Mouse (Mus musculus): ENCODE measurements at regions not wholly inside any gene's neighbourhood (a gene's known extent, or its start where the extent isn't known, plus 50 kb on each side); places are given as distances from the start of the nearest gene placed in this dataset.

GRCm38 (mm10) chr1:185628401-185628800 is 173.8 kb downstream of the Slc30a10 start:
- no peak overlapping the region for H3K4me2 ChIP-seq

GRCm38 (mm10) chr1:185629976-185630375 is 175.3 kb downstream of the Slc30a10 start:
- Histone ChIP-seq H3K27me3 (replicated peaks) (no peaks in the 10 kb centered on the region), H3K27ac (replicated peaks) (no peak overlapping the region), H3K36me3 (no peaks in the 10 kb centered on the region), H3K4me2 (no peak overlapping the region), H3K9me3 (replicated peaks) (no peaks in the 10 kb centered on the region), H3K4me3 (replicated peaks) (no peak overlapping the region), H3K4me1 (no peaks in the 10 kb centered on the region), H3K9ac (replicated peaks) (no peak overlapping the region)
- ATAC-seq (ENCODE audit: low FRiP score) = no peak
- WGBS = 96% methylated on average over 9 of the region's 9 CpGs

More at GRCm38 (mm10) chr1:185628401-185628800, 173.8 kb downstream of the Slc30a10 start:
- Histone ChIP-seq H3K36me3 (no peaks in the 10 kb centered on the region), H3K4me3 (replicated peaks) (no peak overlapping the region), H3K4me1 (no peaks in the 10 kb centered on the region), H3K27ac (replicated peaks) (no peak overlapping the region), H3K27me3 (replicated peaks) (no peaks in the 10 kb centered on the region), H3K9ac (replicated peaks) (no peak overlapping the region), H3K9me3 (replicated peaks) (no peaks in the 10 kb centered on the region)
- ATAC-seq (ENCODE audit: low FRiP score) = no peak
- WGBS = 86% methylated on average over 3 of the region's 3 CpGs

GRCm38 (mm10) chr1:185638631-185639030 is 184.0 kb downstream of the Slc30a10 start:
- Histone ChIP-seq H3K9me3 (replicated peaks) (no peaks in the 10 kb centered on the region), H3K4me2 (no peak overlapping the region), H3K9ac (replicated peaks) (no peak overlapping the region), H3K4me3 (replicated peaks) (no peak overlapping the region), H3K4me1 (no peaks in the 10 kb centered on the region), H3K36me3 (no peaks in the 10 kb centered on the region), H3K27me3 (replicated peaks) (no peaks in the 10 kb centered on the region), H3K27ac (replicated peaks) (no peak overlapping the region)
- WGBS = 76% methylated on average over 6 of the region's 6 CpGs
- ATAC-seq (ENCODE audit: low FRiP score) = no peak

- ATAC-seq (ENCODE audit: low FRiP score) = no peak
Observed at GRCm38 (mm10) chr1:185639486-185639885, 184.8 kb downstream of the Slc30a10 start.

GRCm38 (mm10) chr1:185644026-185644425 is 189.4 kb downstream of the Slc30a10 start:
- WGBS = 54% methylated on average over 7 of the region's 7 CpGs
- no peaks in the 10 kb centered on the region for H3K4me1 ChIP-seq

More at GRCm38 (mm10) chr1:185639486-185639885, 184.8 kb downstream of the Slc30a10 start:
- no peaks in the 10 kb centered on the region for H3K4me1 ChIP-seq
- no peaks in the 10 kb centered on the region for H3K36me3 ChIP-seq
- H3K9ac ChIP-seq (replicated peaks) = no peak overlapping the region
- H3K4me2 ChIP-seq = no peak overlapping the region
- H3K4me3 ChIP-seq (replicated peaks) = no peak overlapping the region
- H3K27me3 ChIP-seq (replicated peaks) = no peaks in the 10 kb centered on the region
- no peaks in the 10 kb centered on the region for H3K9me3 ChIP-seq (replicated peaks)
- H3K27ac ChIP-seq (replicated peaks) = no peak overlapping the region
- 100% methylated on average over 1 of the region's 1 CpGs for WGBS

GRCm38 (mm10) chr1:185648128-185648527 is 193.5 kb downstream of the Slc30a10 start:
- ATAC-seq (ENCODE audit: low FRiP score) = no peak
- Histone ChIP-seq H3K4me3 (replicated peaks) (no peak overlapping the region), H3K36me3 (no peaks in the 10 kb centered on the region), H3K27me3 (replicated peaks) (no peaks in the 10 kb centered on the region), H3K4me1 (no peaks in the 10 kb centered on the region), H3K27ac (replicated peaks) (no peak overlapping the region), H3K9ac (replicated peaks) (no peak overlapping the region), H3K9me3 (replicated peaks) (no peaks in the 10 kb centered on the region), H3K4me2 (no peak overlapping the region)
- WGBS = 88% methylated on average over 6 of the region's 6 CpGs

More at GRCm38 (mm10) chr1:185644026-185644425, 189.4 kb downstream of the Slc30a10 start:
- ATAC-seq (ENCODE audit: low FRiP score) = no peak
- no peak overlapping the region for H3K4me2 ChIP-seq
- no peaks in the 10 kb centered on the region for H3K27me3 ChIP-seq (replicated peaks)
- no peaks in the 10 kb centered on the region for H3K36me3 ChIP-seq
- no peaks in the 10 kb centered on the region for H3K9me3 ChIP-seq (replicated peaks)
- no peak overlapping the region for H3K4me3 ChIP-seq (replicated peaks)
- H3K27ac ChIP-seq (replicated peaks) = no peak overlapping the region
- H3K9ac ChIP-seq (replicated peaks) = no peak overlapping the region

GRCm38 (mm10) chr1:185648926-185649325 is 194.3 kb downstream of the Slc30a10 start:
- H3K27ac ChIP-seq (replicated peaks) = no peak overlapping the region
- H3K36me3 ChIP-seq = no peaks in the 10 kb centered on the region
- H3K27me3 ChIP-seq (replicated peaks) = no peaks in the 10 kb centered on the region
- H3K9me3 ChIP-seq (replicated peaks) = no peaks in the 10 kb centered on the region
- ATAC-seq (ENCODE audit: low FRiP score) = no peak
- H3K4me2 ChIP-seq = no peak overlapping the region
- WGBS = 90% methylated on average over 4 of the region's 4 CpGs
- H3K9ac ChIP-seq (replicated peaks) = no peak overlapping the region
- H3K4me1 ChIP-seq = no peaks in the 10 kb centered on the region
- H3K4me3 ChIP-seq (replicated peaks) = no peak overlapping the region

- WGBS = 84% methylated on average over 2 of the region's 2 CpGs
- ATAC-seq (ENCODE audit: low FRiP score) = no peak
- no peaks in the 10 kb centered on the region for H3K36me3 ChIP-seq
- no peaks in the 10 kb centered on the region for H3K4me1 ChIP-seq
- no peak overlapping the region for H3K9ac ChIP-seq (replicated peaks)
- H3K4me2 ChIP-seq = no peak overlapping the region
- no peak overlapping the region for H3K27ac ChIP-seq (replicated peaks)
- no peaks in the 10 kb centered on the region for H3K9me3 ChIP-seq (replicated peaks)
- no peaks in the 10 kb centered on the region for H3K27me3 ChIP-seq (replicated peaks)
- no peak overlapping the region for H3K4me3 ChIP-seq (replicated peaks)
Observed at GRCm38 (mm10) chr1:185650926-185651325, 196.3 kb downstream of the Slc30a10 start.

- Histone ChIP-seq H3K9ac (replicated peaks) (no peak overlapping the region), H3K4me2 (no peak overlapping the region), H3K36me3 (no peaks in the 10 kb centered on the region), H3K9me3 (replicated peaks) (no peaks in the 10 kb centered on the region), H3K27me3 (replicated peaks) (no peaks in the 10 kb centered on the region), H3K4me1 (no peaks in the 10 kb centered on the region), H3K27ac (replicated peaks) (no peak overlapping the region), H3K4me3 (replicated peaks) (no peak overlapping the region)
- WGBS = 75% methylated on average over 7 of the region's 7 CpGs
- no peak for ATAC-seq (ENCODE audit: low FRiP score)
Observed at GRCm38 (mm10) chr1:185655021-185655420, 200.4 kb downstream of the Slc30a10 start.

- Histone ChIP-seq H3K27me3 (replicated peaks) (no peaks in the 10 kb centered on the region), H3K9me3 (replicated peaks) (no peaks in the 10 kb centered on the region), H3K9ac (replicated peaks) (no peak overlapping the region), H3K4me3 (replicated peaks) (no peak overlapping the region), H3K4me1 (no peaks in the 10 kb centered on the region), H3K36me3 (no peaks in the 10 kb centered on the region), H3K27ac (replicated peaks) (no peak overlapping the region), H3K4me2 (no peak overlapping the region)
- ATAC-seq (ENCODE audit: low FRiP score) = no peak
- WGBS = 79% methylated on average over 4 of the region's 4 CpGs
Observed at GRCm38 (mm10) chr1:185655461-185655860, 200.8 kb downstream of the Slc30a10 start.

- Histone ChIP-seq H3K4me1 (no peaks in the 10 kb centered on the region), H3K36me3 (no peaks in the 10 kb centered on the region), H3K27me3 (replicated peaks) (no peaks in the 10 kb centered on the region), H3K4me3 (replicated peaks) (no peak overlapping the region), H3K27ac (replicated peaks) (no peak overlapping the region), H3K4me2 (no peak overlapping the region), H3K9ac (replicated peaks) (no peak overlapping the region), H3K9me3 (replicated peaks) (no peaks in the 10 kb centered on the region)
- no peak for ATAC-seq (ENCODE audit: low FRiP score)
- 84% methylated on average over 8 of the region's 8 CpGs for WGBS
Observed at GRCm38 (mm10) chr1:185657286-185657685, 202.6 kb downstream of the Slc30a10 start.

- H3K9me3 ChIP-seq (replicated peaks) = no peaks in the 10 kb centered on the region
- no peak overlapping the region for H3K4me3 ChIP-seq (replicated peaks)
- H3K36me3 ChIP-seq = no peaks in the 10 kb centered on the region
- H3K27me3 ChIP-seq (replicated peaks) = no peaks in the 10 kb centered on the region
- ATAC-seq (ENCODE audit: low FRiP score) = no peak
- WGBS = 83% methylated on average over 5 of the region's 5 CpGs
- no peaks in the 10 kb centered on the region for H3K4me1 ChIP-seq
- H3K27ac ChIP-seq (replicated peaks) = no peak overlapping the region
- H3K9ac ChIP-seq (replicated peaks) = no peak overlapping the region
- no peak overlapping the region for H3K4me2 ChIP-seq
Observed at GRCm38 (mm10) chr1:185659476-185659875, 204.8 kb downstream of the Slc30a10 start.

- Histone ChIP-seq H3K36me3 (no peaks in the 10 kb centered on the region), H3K4me1 (no peaks in the 10 kb centered on the region), H3K4me3 (replicated peaks) (no peak overlapping the region), H3K27ac (replicated peaks) (no peak overlapping the region), H3K9me3 (replicated peaks) (no peaks in the 10 kb centered on the region), H3K9ac (replicated peaks) (no peak overlapping the region), H3K4me2 (no peak overlapping the region), H3K27me3 (replicated peaks) (no peaks in the 10 kb centered on the region)
- no peak for ATAC-seq (ENCODE audit: low FRiP score)
- 85% methylated on average over 3 of the region's 3 CpGs for WGBS
Observed at GRCm38 (mm10) chr1:185662336-185662735, 207.7 kb downstream of the Slc30a10 start.

Data from neural tube, embryonic 15.5 days (tissue).